Mouse (Mus musculus) heart, embryonic 16.5 days (tissue): ENCODE results near the gene Stk4. TPM values are rescaled to one million over a fixed set of nuclear protein-coding genes. Genes with fewer than 3 reads are reported as not detected.
A peak's percentile ranks its signal among the peaks of the same experiment; 100 is the strongest.

Source experiments
- ATAC-seq: fragments of 200-750 bp; cut with Nextera tagmentation; replicated peaks from 2 replicates; pipeline ENCODE4 v1.8.0; 2017; ENCODE audit warnings: moderate number of reproducible peaks; ENCODE audit not compliant: insufficient read depth, low FRiP score; ENCODE audit errors: extremely low read depth
- H3K27ac ChIP-seq: fragments of 300-500 bp; sonication (generic); 2 replicates; pipeline ENCODE4 v1.5.1; 2014; ENCODE audit warnings: mild to moderate bottlenecking, low read length, control low read depth, moderate library complexity
- H3K27me3 ChIP-seq: fragments of 300-500 bp; sonication (generic); 2 replicates; pipeline ENCODE4 v1.6.1; 2014; ENCODE audit warnings: low read length, mixed read lengths; ENCODE audit not compliant: control insufficient read depth, insufficient read depth
- H3K36me3 ChIP-seq: fragments of 300-500 bp; sonication (generic); 2 replicates; pipeline ENCODE4 v1.6.1; 2014; ENCODE audit not compliant: control insufficient read depth, insufficient read depth
- H3K4me1 ChIP-seq: fragments of 300-500 bp; sonication (generic); 2 replicates; pipeline ENCODE4 v1.6.1; 2014; ENCODE audit warnings: low read length, mixed read lengths; ENCODE audit not compliant: control insufficient read depth, insufficient read depth
- H3K4me2 ChIP-seq: fragments of 300-500 bp; sonication (generic); 2 replicates; pipeline ENCODE4 v1.6.1; 2014; ENCODE audit warnings: low read depth, mild to moderate bottlenecking, control low read depth, low read length
- H3K4me3 ChIP-seq: fragments of 300-500 bp; sonication (generic); 2 replicates; pipeline ENCODE4 v1.5.1; 2014; ENCODE audit warnings: mild to moderate bottlenecking, control low read depth, low read length
- H3K9ac ChIP-seq: fragments of 300-500 bp; sonication (generic); 2 replicates; pipeline ENCODE4 v1.6.1; 2014; ENCODE audit warnings: low read length, control low read depth
- H3K9me3 ChIP-seq: fragments of 300-500 bp; sonication (generic); replicated peaks from 2 replicates; pipeline ENCODE4 v1.6.1; 2016; ENCODE audit warnings: low read length; ENCODE audit not compliant: control insufficient read depth
- WGBS: fragments of 180-500 bp; shearing (Covaris S2); extraction: QIAGEN DNeasy Blood & Tissue Kit; methylation state at CpG from one replicate; pipeline ENCODE4 v1.1.7; 2014; 5-methylcytosine and 5-hydroxymethylcytosine counted together
- polyA plus RNA-seq: library from polyadenylated mRNA; unstranded; fragments of >200 nt; fragmentation: Nextera tagmentation; extraction: Ambion mirVana; gene quantifications from 2 replicates; pipeline ENCODE4 v1.2.1, GENCODE M21; 2015

Stk4 gene
- polyA plus RNA-seq, 1 experiment from 2014 or later, result 17.8 TPM

GRCm38 (mm10) chr2:164170902-164171301, 100.8 kb downstream of the Stk4 start, which contains the start of gene Kcns1:
Gene Kcns1 (minus strand): TSS chr2:164171113.
- H3K9me3 ChIP-seq, result no peaks in the 10 kb centered on the region; the same call in 1 of the 2 replicates
- ATAC-seq, result no peak
- H3K4me3 ChIP-seq, result peak within 1 kb of the TSS; percentile 39
- H3K4me2 ChIP-seq, result peak within 1 kb of the TSS; percentile 63
- no peak within 1 kb of the TSS for H3K9ac ChIP-seq
- peaks cover 19% of the 10 kb centered on the region for H3K4me1 ChIP-seq
- peaks cover 66% of the 10 kb centered on the region for H3K27me3 ChIP-seq
- H3K27ac ChIP-seq, result no peak within 1 kb of the TSS
- no peaks in the 10 kb centered on the region for H3K36me3 ChIP-seq
- WGBS, result under 1% methylated on average over 28 of the region's 29 CpGs

GRCm38 (mm10) chr2:164173394-164173793, 103.3 kb downstream of the Stk4 start:
- peaks cover 13% of the 10 kb centered on the region for H3K4me1 ChIP-seq
- H3K4me2 ChIP-seq, result no peak overlapping the region
- no peak overlapping the region for H3K27ac ChIP-seq
- H3K4me3 ChIP-seq, result no peak overlapping the region
- 21% methylated on average over 3 of the region's 3 CpGs for WGBS
- H3K36me3 ChIP-seq, result no peaks in the 10 kb centered on the region
- no peak overlapping the region for H3K9ac ChIP-seq
- H3K9me3 ChIP-seq, result no peaks in the 10 kb centered on the region; the same call in 1 of the 2 replicates
- ATAC-seq, result no peak
- peaks cover 41% of the 10 kb centered on the region for H3K27me3 ChIP-seq

DNA sequence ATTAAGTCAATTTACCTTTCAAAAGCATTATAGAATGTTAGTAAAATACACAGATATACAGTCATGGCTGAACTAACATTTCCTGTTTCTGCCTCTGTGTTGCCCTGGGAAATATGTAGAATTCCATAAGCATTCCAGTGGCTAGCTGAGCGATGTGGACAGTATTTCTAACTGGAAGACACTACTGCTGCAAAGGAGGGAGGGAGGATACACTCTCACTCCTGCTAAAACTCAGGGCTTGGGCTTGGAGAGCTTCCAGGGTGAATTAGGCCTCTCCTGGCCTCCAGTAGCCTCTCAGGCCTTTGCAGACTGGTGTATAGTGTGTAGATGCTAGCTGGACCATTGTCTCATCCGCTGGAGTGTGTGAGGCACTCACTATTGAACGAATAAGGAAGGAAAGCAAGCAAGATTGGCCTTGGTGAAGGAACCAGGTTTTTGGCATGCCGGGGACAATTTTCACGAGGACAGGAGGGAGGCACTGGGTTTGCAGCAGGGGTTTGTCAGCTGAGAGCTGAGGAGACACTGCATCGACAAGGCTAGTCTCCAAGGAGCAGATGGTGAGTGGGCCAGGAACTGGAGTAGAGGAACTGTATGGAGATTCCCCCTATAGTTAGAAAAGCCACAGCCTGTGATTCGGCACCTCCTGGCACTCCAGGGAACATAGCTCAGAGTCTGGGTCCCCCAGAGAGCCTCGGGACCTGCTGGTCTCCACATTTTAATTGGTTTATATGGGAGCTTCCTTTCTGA, 104.7 kb downstream of the Stk4 start:
- H3K4me2 ChIP-seq, result no peak overlapping the region
- no peak overlapping the region for H3K4me3 ChIP-seq
- WGBS, result 62% methylated on average over 8 of the region's 8 CpGs
- H3K9ac ChIP-seq, result no peak overlapping the region
- peaks cover 26% of the 10 kb centered on the region for H3K27me3 ChIP-seq
- peaks cover 11% of the 10 kb centered on the region for H3K4me1 ChIP-seq
- no peaks in the 10 kb centered on the region for H3K36me3 ChIP-seq
- H3K27ac ChIP-seq, result no peak overlapping the region
- no peak for ATAC-seq
- H3K9me3 ChIP-seq, result no peaks in the 10 kb centered on the region

DNA sequence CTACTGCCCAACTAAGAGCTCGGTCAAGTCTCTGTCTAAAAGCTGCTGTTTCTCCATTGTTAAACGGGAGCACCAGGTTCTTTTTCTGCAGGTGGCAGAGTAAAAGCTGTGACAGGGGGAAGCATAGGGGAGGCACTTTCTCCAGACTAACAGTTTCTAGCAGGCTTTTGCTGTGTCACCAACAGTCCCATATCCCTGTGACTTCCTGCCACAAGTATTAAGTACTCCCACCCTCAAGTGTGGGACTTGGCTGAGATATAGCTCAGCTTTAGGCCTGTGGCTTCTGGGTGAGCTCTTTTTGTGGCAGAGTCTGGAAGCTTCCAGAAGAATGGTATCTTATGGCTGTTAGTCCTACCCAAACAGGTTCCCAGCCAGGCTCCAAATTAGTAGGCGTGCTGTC, 105.7 kb downstream of the Stk4 start:
- Histone ChIP-seq H3K4me3 (no peak overlapping the region), H3K27ac (no peak overlapping the region), H3K9me3 (no peaks in the 10 kb centered on the region), H3K27me3 (peaks cover 16% of the 10 kb centered on the region), H3K4me1 (peaks cover 10% of the 10 kb centered on the region), H3K36me3 (no peaks in the 10 kb centered on the region), H3K4me2 (no peak overlapping the region), H3K9ac (no peak overlapping the region)
- 72% methylated on average over 3 of the region's 3 CpGs for WGBS
- ATAC-seq, result no peak

GRCm38 (mm10) chr2:164177831-164178230, 107.7 kb downstream of the Stk4 start:
- no peak for ATAC-seq
- no peak overlapping the region for H3K9ac ChIP-seq
- no peak overlapping the region for H3K4me2 ChIP-seq
- H3K27ac ChIP-seq, result no peak overlapping the region
- no peaks in the 10 kb centered on the region for H3K36me3 ChIP-seq
- peaks cover 3% of the 10 kb centered on the region; the same call in 1 of the 2 replicates for H3K27me3 ChIP-seq
- no peaks in the 10 kb centered on the region for H3K9me3 ChIP-seq
- WGBS, result 76% methylated on average over 5 of the region's 5 CpGs
- no peak overlapping the region for H3K4me3 ChIP-seq
- H3K4me1 ChIP-seq, result peaks cover 5% of the 10 kb centered on the region; the same call in 1 of the 2 replicates

- no peaks in the 10 kb centered on the region for H3K27me3 ChIP-seq
- WGBS, result 34% methylated on average over 3 of the region's 3 CpGs
Measured at GRCm38 (mm10) chr2:164180124-164180523, 110.0 kb downstream of the Stk4 start.

GRCm38 (mm10) chr2:164180770-164181169, 110.6 kb downstream of the Stk4 start:
- WGBS, result 78% methylated on average over 4 of the region's 4 CpGs
- H3K4me3 ChIP-seq, result no peak overlapping the region
- no peaks in the 10 kb centered on the region for H3K36me3 ChIP-seq
- no peak overlapping the region for H3K4me2 ChIP-seq
- no peak overlapping the region for H3K27ac ChIP-seq
- no peaks in the 10 kb centered on the region for H3K27me3 ChIP-seq
- H3K9ac ChIP-seq, result no peak overlapping the region
- no peak for ATAC-seq
- no peaks in the 10 kb centered on the region for H3K4me1 ChIP-seq
- no peaks in the 10 kb centered on the region for H3K9me3 ChIP-seq

More at GRCm38 (mm10) chr2:164180124-164180523, 110.0 kb downstream of the Stk4 start:
- H3K9ac ChIP-seq, result no peak overlapping the region
- H3K4me1 ChIP-seq, result no peaks in the 10 kb centered on the region
- no peaks in the 10 kb centered on the region for H3K36me3 ChIP-seq
- no peak overlapping the region for H3K27ac ChIP-seq
- no peak overlapping the region for H3K4me2 ChIP-seq
- H3K9me3 ChIP-seq, result no peaks in the 10 kb centered on the region
- ATAC-seq, result no peak
- no peak overlapping the region for H3K4me3 ChIP-seq

- Histone ChIP-seq H3K9ac (no peak within 1 kb of the TSS), H3K36me3 (no peaks in the 10 kb centered on the region), H3K27me3 (no peaks in the 10 kb centered on the region), H3K4me3 (no peak within 1 kb of the TSS), H3K4me2 (no peak within 1 kb of the TSS), H3K27ac (no peak within 1 kb of the TSS), H3K4me1 (no peaks in the 10 kb centered on the region), H3K9me3 (no peaks in the 10 kb centered on the region)
- ATAC-seq, result no peak
- WGBS, result 76% methylated on average over 7 of the region's 7 CpGs
Measured at GRCm38 (mm10) chr2:164182692-164183255, 112.7 kb downstream of the Stk4 start, which contains the start of gene Wfdc5. Gene Wfdc5 (minus strand): TSS chr2:164182742.

GRCm38 (mm10) chr2:164183340-164183739, 113.2 kb downstream of the Stk4 start:
- Histone ChIP-seq H3K27ac (no peak overlapping the region), H3K4me3 (no peak overlapping the region), H3K9me3 (no peaks in the 10 kb centered on the region), H3K36me3 (no peaks in the 10 kb centered on the region), H3K4me1 (no peaks in the 10 kb centered on the region), H3K27me3 (no peaks in the 10 kb centered on the region), H3K9ac (no peak overlapping the region), H3K4me2 (no peak overlapping the region)
- WGBS, result 71% methylated on average over 9 of the region's 9 CpGs
- no peak for ATAC-seq
